Mouse (Mus musculus): Measurements from ENCODE around the gene Samsn1. TPM values are rescaled to one million over a fixed set of nuclear protein-coding genes. Genes with fewer than 3 reads are reported as not detected.

The Samsn1 gene
- total and polyA plus RNA-seq, 2 experiments: 0.24 to 0.65 TPM

DNA sequence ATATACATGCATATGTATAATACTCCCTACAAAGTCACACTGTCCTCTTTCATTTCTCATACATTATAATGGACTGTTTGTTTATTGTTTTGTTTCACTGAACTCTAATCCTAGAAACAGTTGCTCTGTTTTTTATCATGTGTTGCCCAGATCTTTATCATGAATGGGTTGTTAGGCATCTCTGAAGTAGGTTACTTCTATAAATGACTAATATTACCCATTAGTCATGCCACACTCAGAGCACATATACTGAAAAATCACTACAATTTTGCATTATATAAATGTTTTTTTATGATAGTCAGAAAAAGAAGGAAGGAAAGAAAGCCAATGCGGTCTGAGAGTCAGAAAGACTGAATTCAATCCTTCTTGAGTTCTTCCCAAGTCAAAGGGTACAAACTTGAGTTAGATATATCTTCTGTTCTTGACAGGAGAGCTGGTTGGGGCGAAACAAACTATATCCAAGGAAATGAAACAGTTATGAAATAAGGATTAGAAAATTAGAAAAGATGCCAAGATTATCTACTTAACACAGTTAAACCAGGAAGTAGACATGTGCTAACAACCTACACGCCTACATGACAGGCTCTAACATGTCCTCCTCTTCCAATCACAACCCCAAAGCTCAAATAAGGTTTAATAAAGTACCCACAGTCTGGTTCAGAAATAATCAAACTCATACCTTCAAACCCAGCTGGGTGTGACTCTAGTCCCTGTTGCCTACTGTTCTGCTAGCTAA is 122.0 kb downstream of the Samsn1 start:
- WGBS: 84% methylated on average over 3 of the region's 3 CpGs
- H3K36me3 ChIP-seq (ENCODE audit: control insufficient read depth, insufficient read depth, low read length): no peaks in the 10 kb centered on the region

DNA sequence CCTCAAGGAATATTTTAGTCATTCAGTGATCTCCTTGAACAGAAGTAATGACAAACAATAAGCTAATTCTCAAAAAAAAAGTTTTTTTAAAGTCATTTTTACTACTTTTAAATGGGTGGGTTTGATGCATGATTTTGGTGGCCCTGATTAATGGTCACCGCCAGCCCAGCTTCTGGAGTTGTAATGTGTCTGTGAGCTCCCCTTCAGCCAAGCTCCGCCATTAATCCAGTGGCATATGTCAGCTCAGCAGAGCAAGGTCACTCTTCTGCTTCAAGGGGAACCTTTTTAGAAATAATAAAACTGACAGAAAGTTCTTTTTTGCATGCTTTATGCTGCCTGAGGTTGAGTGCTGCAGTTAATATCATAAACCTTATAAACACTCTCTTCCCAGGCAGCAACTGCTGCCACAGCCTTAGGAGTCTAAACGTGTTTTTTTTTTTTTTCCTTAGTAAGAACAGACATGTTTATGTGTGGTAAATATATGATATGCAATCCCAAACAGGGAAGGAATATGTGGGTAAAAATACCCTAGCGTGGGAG is 124.2 kb downstream of the Samsn1 start:
- DNase-seq (ENCODE audit: extremely low read depth, low read depth, low spot score): no peak
- H3K79me2 ChIP-seq (ENCODE audit: control insufficient read depth, insufficient read depth, low read length): no peaks in the 10 kb centered on the region
- H3K36me3 ChIP-seq (ENCODE audit: control insufficient read depth, insufficient read depth, low read length): no peaks in the 10 kb centered on the region
- no peaks in the 10 kb centered on the region for H3K4me1 ChIP-seq (ENCODE audit: control insufficient read depth, insufficient read depth, low read length)
- WGBS: 82% methylated on average over 4 of the region's 4 CpGs
- no peak overlapping the region for H3K4me3 ChIP-seq (ENCODE audit: insufficient read depth, low read depth, low read length)
- TF ChIP-seq CTCF (IDR thresholded peaks at IDR 0.05; ENCODE audit: low read depth, low read length) (no peak), POLR2A (IDR thresholded peaks at IDR 0.05; ENCODE audit: extremely low read depth, insufficient read depth, low read length) (no peak)
- no peak overlapping the region for H3K27ac ChIP-seq (replicated peaks; ENCODE audit: insufficient read depth, low read depth, low read length)
- no peaks in the 10 kb centered on the region for H3K27me3 ChIP-seq (ENCODE audit: control insufficient read depth, insufficient read depth, low read length)
- no peak overlapping the region for H3K9ac ChIP-seq (ENCODE audit: low read depth, low read length)

More for the DNA sequence above, 122.0 kb downstream of the Samsn1 start:
- H3K9ac ChIP-seq (ENCODE audit: low read depth, low read length): no peak overlapping the region
- no peaks in the 10 kb centered on the region for H3K4me1 ChIP-seq (ENCODE audit: control insufficient read depth, insufficient read depth, low read length)
- TF ChIP-seq CTCF (IDR thresholded peaks at IDR 0.05; ENCODE audit: low read depth, low read length): no peak
- TF ChIP-seq POLR2A (IDR thresholded peaks at IDR 0.05; ENCODE audit: extremely low read depth, insufficient read depth, low read length): no peak
- no peak overlapping the region for H3K27ac ChIP-seq (replicated peaks; ENCODE audit: insufficient read depth, low read depth, low read length)
- no peak for DNase-seq (ENCODE audit: extremely low read depth, low read depth, low spot score)
- no peak overlapping the region for H3K4me3 ChIP-seq (ENCODE audit: insufficient read depth, low read depth, low read length)
- H3K79me2 ChIP-seq (ENCODE audit: control insufficient read depth, insufficient read depth, low read length): no peaks in the 10 kb centered on the region
- no peaks in the 10 kb centered on the region for H3K27me3 ChIP-seq (ENCODE audit: control insufficient read depth, insufficient read depth, low read length)

DNA sequence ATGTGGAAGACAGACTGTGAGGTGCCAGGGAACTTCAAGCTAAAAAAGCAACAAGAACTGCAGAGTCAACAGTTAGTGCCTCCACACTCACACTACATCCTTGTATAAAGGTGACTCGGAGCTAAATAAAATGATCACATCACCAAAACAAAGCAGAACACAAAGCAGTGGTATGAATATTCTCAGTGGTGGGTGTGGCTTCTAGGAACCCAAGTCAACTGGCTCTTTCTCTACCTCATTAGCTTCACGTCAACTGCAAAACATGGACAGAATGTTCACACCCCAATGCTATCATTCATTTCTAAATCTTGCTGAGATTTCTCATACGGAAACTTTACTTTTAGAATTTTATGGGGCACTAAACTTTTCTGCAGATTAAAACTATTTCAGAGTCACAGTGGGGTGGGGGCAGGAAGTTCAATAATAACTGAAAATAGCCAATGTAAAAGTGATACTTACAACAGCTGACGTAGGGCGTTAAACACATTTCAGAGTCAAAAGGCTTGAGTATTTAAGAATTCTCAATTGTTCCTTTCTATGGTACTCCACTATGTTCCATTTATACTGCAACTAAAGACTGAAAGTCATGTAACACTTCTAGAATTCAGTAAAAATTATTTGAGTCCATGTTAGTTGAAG is 127.7 kb downstream of the Samsn1 start:
- Histone ChIP-seq H3K4me3 (ENCODE audit: insufficient read depth, low read depth, low read length) (no peak overlapping the region), H3K27ac (replicated peaks; ENCODE audit: insufficient read depth, low read depth, low read length) (no peak overlapping the region), H3K36me3 (ENCODE audit: control insufficient read depth, insufficient read depth, low read length) (no peaks in the 10 kb centered on the region), H3K79me2 (ENCODE audit: control insufficient read depth, insufficient read depth, low read length) (no peaks in the 10 kb centered on the region), H3K4me1 (ENCODE audit: control insufficient read depth, insufficient read depth, low read length) (no peaks in the 10 kb centered on the region), H3K9ac (ENCODE audit: low read depth, low read length) (no peak overlapping the region), H3K27me3 (ENCODE audit: control insufficient read depth, insufficient read depth, low read length) (no peaks in the 10 kb centered on the region; the same call in 1 of the 2 replicates)
- DNase-seq (ENCODE audit: extremely low read depth, low read depth, low spot score): no peak
- TF ChIP-seq CTCF (IDR thresholded peaks at IDR 0.05; ENCODE audit: low read depth, low read length) (no peak), POLR2A (IDR thresholded peaks at IDR 0.05; ENCODE audit: extremely low read depth, insufficient read depth, low read length) (no peak)
- WGBS: 81% methylated on average over 5 of the region's 5 CpGs

DNA sequence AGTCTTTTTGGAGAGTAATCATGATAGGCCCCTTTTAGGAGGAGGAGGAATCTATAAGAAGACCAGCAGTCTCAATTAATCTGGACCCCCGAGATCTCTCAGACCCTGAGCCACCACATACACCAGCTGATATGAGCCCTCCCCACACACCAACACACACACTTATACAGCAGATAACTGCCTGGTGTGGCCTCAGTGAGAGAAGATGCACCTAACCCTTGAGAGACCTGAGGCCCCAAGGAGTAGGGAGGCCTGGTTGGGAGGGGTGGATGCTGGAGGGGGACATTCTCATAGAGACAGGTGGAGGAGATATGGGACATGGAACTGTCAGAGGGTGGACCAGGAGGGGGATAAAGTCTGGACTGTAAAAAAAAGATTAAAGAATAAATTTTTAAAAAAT is 128.6 kb downstream of the Samsn1 start:
- Histone ChIP-seq H3K4me1 (ENCODE audit: control insufficient read depth, insufficient read depth, low read length) (no peaks in the 10 kb centered on the region), H3K79me2 (ENCODE audit: control insufficient read depth, insufficient read depth, low read length) (no peaks in the 10 kb centered on the region), H3K36me3 (ENCODE audit: control insufficient read depth, insufficient read depth, low read length) (no peaks in the 10 kb centered on the region), H3K4me3 (ENCODE audit: insufficient read depth, low read depth, low read length) (no peak overlapping the region), H3K9ac (ENCODE audit: low read depth, low read length) (no peak overlapping the region), H3K27ac (replicated peaks; ENCODE audit: insufficient read depth, low read depth, low read length) (no peak overlapping the region), H3K27me3 (ENCODE audit: control insufficient read depth, insufficient read depth, low read length) (no peaks in the 10 kb centered on the region; the same call in 1 of the 2 replicates)
- WGBS: 79% methylated on average over 1 of the region's 1 CpGs
- DNase-seq (ENCODE audit: extremely low read depth, low read depth, low spot score): no peak
- TF ChIP-seq CTCF (IDR thresholded peaks at IDR 0.05; ENCODE audit: low read depth, low read length) (no peak), POLR2A (IDR thresholded peaks at IDR 0.05; ENCODE audit: extremely low read depth, insufficient read depth, low read length) (no peak)

DNA sequence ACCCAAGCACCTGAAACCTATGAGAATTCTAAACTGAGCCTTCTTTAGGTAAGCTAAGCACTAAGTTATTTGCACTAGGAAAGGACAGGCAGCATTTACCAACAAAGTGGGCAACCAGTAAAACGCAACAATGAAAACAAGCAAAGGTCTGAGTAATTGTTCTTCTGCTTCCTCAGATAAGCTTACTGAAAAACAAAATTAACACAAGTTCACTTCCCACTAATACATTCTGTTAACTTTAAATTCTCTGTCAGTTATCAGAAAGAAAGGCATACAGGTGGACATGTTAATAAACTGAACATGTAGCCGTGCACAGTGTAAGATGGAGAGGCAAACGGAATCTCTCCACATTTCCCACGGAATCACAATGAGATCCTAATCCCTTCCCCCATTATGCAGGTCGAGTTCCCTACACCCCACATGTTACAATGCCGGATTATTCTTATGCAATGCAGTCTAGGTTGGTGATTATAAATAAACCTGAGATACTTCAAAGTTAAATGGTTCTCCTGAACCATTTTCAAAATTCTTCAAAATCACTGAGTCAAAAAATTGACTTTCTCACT is 132.9 kb downstream of the Samsn1 start:
- no peak for DNase-seq (ENCODE audit: extremely low read depth, low read depth, low spot score)
- Histone ChIP-seq H3K27me3 (ENCODE audit: control insufficient read depth, insufficient read depth, low read length) (no peaks in the 10 kb centered on the region; the same call in 1 of the 2 replicates), H3K4me3 (ENCODE audit: insufficient read depth, low read depth, low read length) (no peak overlapping the region), H3K4me1 (ENCODE audit: control insufficient read depth, insufficient read depth, low read length) (no peaks in the 10 kb centered on the region), H3K79me2 (ENCODE audit: control insufficient read depth, insufficient read depth, low read length) (no peaks in the 10 kb centered on the region), H3K27ac (replicated peaks; ENCODE audit: insufficient read depth, low read depth, low read length) (no peak overlapping the region), H3K36me3 (ENCODE audit: control insufficient read depth, insufficient read depth, low read length) (no peaks in the 10 kb centered on the region), H3K9ac (ENCODE audit: low read depth, low read length) (no peak overlapping the region)
- 68% methylated on average over 6 of the region's 6 CpGs for WGBS
- no peak for TF ChIP-seq CTCF (IDR thresholded peaks at IDR 0.05; ENCODE audit: low read depth, low read length)
- TF ChIP-seq POLR2A (IDR thresholded peaks at IDR 0.05; ENCODE audit: extremely low read depth, insufficient read depth, low read length): no peak

All from liver, adult 2 months (tissue).